In genomic region chr10:83805201-83805718, GRCm38 (mm10) we compare ENCODE assay signal across 10 mouse cellular contexts.
DNase-seq lines count a peak whose midpoint lies in the region; ATAC-seq lines count a peak whose summit lies in the region.
"Had no signal": no experiment of that assay in that cellular context is flagged by ENCODE, and none has a peak within 500 bp of the region (broad histone marks: within the 10 kb centered on the region; RNA-seq: fewer than 3 reads in every experiment).

No protein-coding gene starts in this region.

- peak overlapping the region; percentile 34 for H3K4me2 ChIP-seq in embryonic facial prominence, embryonic 13.5 days
- H3K4me2 ChIP-seq: liver, embryonic 15.5 days had no signal

- DNase-seq in MEL-GATA-1-ER (ENCODE audit: extremely low read depth, low read depth), result peak; percentile 79
- peak; percentile 75 to 81 for DNase-seq in heart, postnatal 10 days
- peak; percentile 76 for DNase-seq in kidney, postnatal 14 days
- DNase-seq in frontal cortex, postnatal 10 days (ENCODE audit: low spot score in 2 of 2), result no peak
- DNase-seq in right cerebral cortex, postnatal 25 days, result no peak
- DNase-seq in thymus, postnatal 4 days, result no peak

- WGBS in embryonic facial prominence, embryonic 13.5 days, result 12% methylated on average over 11 of the region's 11 CpGs

- peaks cover 28% of the 10 kb centered on the region for H3K4me1 ChIP-seq in embryonic facial prominence, embryonic 13.5 days
- H3K4me1 ChIP-seq: liver, embryonic 15.5 days had no signal

- H3K9me3 ChIP-seq in embryonic facial prominence, embryonic 13.5 days, result no peaks in the 10 kb centered on the region
- H3K9me3 ChIP-seq: liver, embryonic 15.5 days had no signal

- 0 out of 2 replicates have a peak, but pooled peaks have one; percentile 37 for ATAC-seq in embryonic facial prominence, embryonic 13.5 days (ENCODE audit: insufficient number of reproducible peaks, insufficient read depth, low FRiP score, low TSS enrichment, low read depth)
- peak; percentile 92 for ATAC-seq in megakaryocyte-erythroid progenitor cell, adult 5-6 weeks (replicated peaks; ENCODE audit: low FRiP score, low TSS enrichment, poor library complexity, severe bottlenecking)
- ATAC-seq: Patski had no signal

- H3K36me3 ChIP-seq in embryonic facial prominence, embryonic 13.5 days, result no peaks in the 10 kb centered on the region
- H3K36me3 ChIP-seq: liver, embryonic 15.5 days had no signal

- intact Hi-C loops in heart, postnatal 10 days (cut with DNase I), result no loop called here

- no peak overlapping the region for H3K4me3 ChIP-seq in embryonic facial prominence, embryonic 13.5 days
- H3K4me3 ChIP-seq: liver, embryonic 15.5 days had no signal

- peak overlapping the region; percentile 71 for H3K27ac ChIP-seq in embryonic facial prominence, embryonic 13.5 days
- H3K27ac ChIP-seq: liver, embryonic 15.5 days had no signal

- H3K9ac ChIP-seq in embryonic facial prominence, embryonic 13.5 days, result 0 out of 2 replicates have a peak overlapping the region, but pooled peaks have one; percentile 0
- H3K9ac ChIP-seq: liver, embryonic 15.5 days had no signal

- H3K27me3 ChIP-seq in embryonic facial prominence, embryonic 13.5 days, result no peaks in the 10 kb centered on the region
- H3K27me3 ChIP-seq: liver, embryonic 15.5 days; Patski had no signal

Comparison
In these comparisons a context has a peak if more than half of its experiments do, and no peak if none do; other contexts are left out.
1. DNase-seq: peak in MEL-GATA-1-ER (single experiment), heart, postnatal 10 days (2 of 2) and kidney, postnatal 14 days (single experiment); none in frontal cortex, postnatal 10 days (0 of 2), right cerebral cortex, postnatal 25 days (single experiment) and thymus, postnatal 4 days (single experiment).